Mouse (Mus musculus) heart, adult 2 months (tissue): ENCODE measurements around the gene Anapc16.

Experiments
- CTCF ChIP-seq: fragments of 200-600 bp; IDR thresholded peaks from 2 replicates; pipeline ENCODE4 v1.8.1; 2022; ENCODE audit warnings: antibody characterized with exemption, mild to moderate bottlenecking, moderate library complexity
- EP300 ChIP-seq: fragments of 200-500 bp; IDR thresholded peaks from 2 replicates; pipeline ENCODE4 v1.6.1; 2011; ENCODE audit warnings: low read depth, low read length, control low read depth; ENCODE audit not compliant: insufficient read depth

DNA sequence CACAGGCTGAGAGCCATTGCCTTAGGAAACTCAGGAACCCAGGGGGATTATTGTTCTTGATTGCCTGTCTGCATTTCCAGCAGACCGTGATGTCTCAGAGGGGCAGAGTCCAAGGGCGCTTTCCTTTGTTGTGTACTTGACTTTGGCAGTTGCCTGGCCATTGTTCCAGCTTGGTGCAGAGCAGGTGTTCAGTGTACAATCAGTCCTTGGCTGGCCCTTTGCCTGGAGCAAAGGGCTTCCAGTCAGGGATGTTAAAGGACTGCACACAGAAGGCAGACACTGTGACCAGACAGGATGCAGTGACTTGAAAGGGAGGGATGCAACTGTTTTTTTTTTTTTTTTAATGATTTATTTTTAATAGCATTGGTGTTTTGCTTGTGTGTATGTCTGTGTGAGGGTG, 30.4 kb downstream of the Anapc16 start:
- no peak for TF ChIP-seq CTCF
- TF ChIP-seq EP300 = peak; percentile 100
